Mouse (Mus musculus) testis, adult 2 months (tissue): ENCODE measurements around the gene Gfy. TPM values are rescaled to one million over a fixed set of nuclear protein-coding genes. Genes with fewer than 3 reads are reported as not detected.
A peak's percentile ranks its signal among the peaks of the same experiment; 100 is the strongest.

ENCODE experiments used
- H3K27ac ChIP-seq: fragments of 200-500 bp; 2 replicates; pipeline ENCODE4 v1.5.1; 2012; ENCODE audit warnings: low read depth, low read length; ENCODE audit not compliant: control insufficient read depth, insufficient read depth
- H3K27me3 ChIP-seq: fragments of 200-500 bp; 2 replicates; pipeline ENCODE4 v1.6.1; 2012; ENCODE audit warnings: mild to moderate bottlenecking, low read length, moderate library complexity; ENCODE audit not compliant: control insufficient read depth, insufficient read depth
- H3K36me3 ChIP-seq: fragments of 200-500 bp; 2 replicates; pipeline ENCODE4 v1.6.1; 2012; ENCODE audit warnings: mild to moderate bottlenecking, low read length; ENCODE audit not compliant: control insufficient read depth, insufficient read depth
- H3K4me1 ChIP-seq: fragments of 200-500 bp; 2 replicates; pipeline ENCODE4 v1.6.1; 2012; ENCODE audit warnings: low read length; ENCODE audit not compliant: control insufficient read depth, insufficient read depth
- H3K4me3 ChIP-seq: fragments of 200-500 bp; 2 replicates; pipeline ENCODE4 v1.5.1; 2012; ENCODE audit warnings: low read depth, mild to moderate bottlenecking, low read length, moderate library complexity, mixed read lengths; ENCODE audit not compliant: control insufficient read depth
- CTCF ChIP-seq: fragments of 200-500 bp; IDR thresholded peaks from 2 replicates; pipeline ENCODE4 v1.5.1; 2012; ENCODE audit warnings: low read depth, mild to moderate bottlenecking, inconsistent platforms, low read length, moderate library complexity; ENCODE audit not compliant: control insufficient read depth, insufficient read depth, insufficient replicate concordance
- POLR2A ChIP-seq: fragments of 200-500 bp; IDR thresholded peaks from 2 replicates; pipeline ENCODE4 v1.6.1; 2012; ENCODE audit warnings: low read depth, mild to moderate bottlenecking, inconsistent platforms, low read length, moderate library complexity; ENCODE audit not compliant: control insufficient read depth
- polyA plus RNA-seq: library from polyadenylated mRNA; depleted of rRNA; stranded (reverse); fragments of >200 nt; gene quantifications from 2 replicates; pipeline ENCODE4 v1.2.3, GENCODE M21; 2012

Gfy gene
- polyA plus RNA-seq, 1 experiment, result 5.4 TPM

GRCm38 (mm10) chr7:45133446-45134159 is 45.8 kb downstream of the Gfy start:
- H3K27ac ChIP-seq, result no peak overlapping the region
- no peak overlapping the region for H3K4me3 ChIP-seq
- H3K4me1 ChIP-seq, result peaks cover 15% of the 10 kb centered on the region
- TF ChIP-seq POLR2A, result no peak
- no peak for TF ChIP-seq CTCF
- no peaks in the 10 kb centered on the region for H3K36me3 ChIP-seq
- H3K27me3 ChIP-seq, result no peaks in the 10 kb centered on the region

GRCm38 (mm10) chr7:45131850-45132249 is 47.5 kb downstream of the Gfy start:
- Histone ChIP-seq H3K36me3 (no peaks in the 10 kb centered on the region), H3K4me3 (no peak overlapping the region), H3K27ac (no peak overlapping the region)

GRCm38 (mm10) chr7:45129776-45130512 is 49.4 kb downstream of the Gfy start:
- Histone ChIP-seq H3K4me1 (peaks cover 20% of the 10 kb centered on the region), H3K27ac (peak overlapping the region; percentile 95), H3K4me3 (peak overlapping the region; percentile 89), H3K36me3 (no peaks in the 10 kb centered on the region), H3K27me3 (no peaks in the 10 kb centered on the region)
- TF ChIP-seq POLR2A, result no peak
- TF ChIP-seq CTCF, result no peak

More at GRCm38 (mm10) chr7:45131850-45132249, 47.5 kb downstream of the Gfy start:
- TF ChIP-seq POLR2A, result no peak
- no peak for TF ChIP-seq CTCF
- Histone ChIP-seq H3K4me1 (peaks cover 20% of the 10 kb centered on the region), H3K27me3 (no peaks in the 10 kb centered on the region)

- Histone ChIP-seq H3K36me3 (no peaks in the 10 kb centered on the region), H3K27ac (peak overlapping the region; percentile 95), H3K27me3 (no peaks in the 10 kb centered on the region), H3K4me1 (peaks cover 14% of the 10 kb centered on the region), H3K4me3 (peak overlapping the region; percentile 89)
- TF ChIP-seq POLR2A, result no peak; the same call in 1 of the 2 replicates
- TF ChIP-seq CTCF, result no peak
These were observed 50.1 kb downstream of the Gfy start for GRCm38 (mm10) chr7:45129318-45129717.

DNA sequence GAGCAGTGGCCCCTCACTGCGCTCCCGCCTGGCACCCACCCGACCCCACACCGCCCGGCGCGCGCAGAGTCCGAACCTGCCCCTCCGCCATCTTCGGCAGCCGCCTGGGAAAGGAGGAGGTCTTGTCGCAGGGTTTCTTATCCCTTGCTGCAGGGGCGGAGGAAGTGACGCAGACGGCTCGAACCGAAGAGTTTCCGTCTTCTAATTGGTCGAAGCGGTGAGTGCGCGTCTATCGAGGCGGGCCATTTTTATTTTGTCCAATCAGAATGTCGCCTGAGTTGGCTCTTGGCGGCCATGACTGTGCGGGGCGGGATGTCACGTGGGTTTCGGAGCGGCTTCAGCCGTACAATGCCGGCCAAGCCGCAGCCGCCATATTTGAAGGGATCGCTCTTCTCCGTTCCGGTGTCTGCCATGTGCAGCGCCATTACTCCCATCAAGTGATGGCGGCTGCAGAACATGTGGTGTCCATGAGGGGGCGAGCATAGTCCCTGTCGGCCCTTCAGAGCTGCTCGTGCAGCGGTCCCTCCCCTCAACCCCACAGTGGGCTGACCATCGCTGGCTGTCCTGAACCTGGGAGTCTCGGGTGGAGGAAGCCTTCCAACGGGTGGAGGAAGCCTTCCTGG is 50.6 kb downstream of the Gfy start, which contains the start of gene Rpl13a:
Gene Rpl13a (minus strand): TSS at position 138 of the 623 bp plus-strand sequence.
- Histone ChIP-seq H3K36me3 (no peaks in the 10 kb centered on the region), H3K27me3 (no peaks in the 10 kb centered on the region), H3K27ac (peak within 1 kb of the TSS; percentile 96), H3K4me1 (peaks cover 12% of the 10 kb centered on the region), H3K4me3 (peak within 1 kb of the TSS; percentile 89)
- peak; percentile 66; the same call in 1 of the 2 replicates for TF ChIP-seq CTCF
- TF ChIP-seq POLR2A, result peak; percentile 94

DNA sequence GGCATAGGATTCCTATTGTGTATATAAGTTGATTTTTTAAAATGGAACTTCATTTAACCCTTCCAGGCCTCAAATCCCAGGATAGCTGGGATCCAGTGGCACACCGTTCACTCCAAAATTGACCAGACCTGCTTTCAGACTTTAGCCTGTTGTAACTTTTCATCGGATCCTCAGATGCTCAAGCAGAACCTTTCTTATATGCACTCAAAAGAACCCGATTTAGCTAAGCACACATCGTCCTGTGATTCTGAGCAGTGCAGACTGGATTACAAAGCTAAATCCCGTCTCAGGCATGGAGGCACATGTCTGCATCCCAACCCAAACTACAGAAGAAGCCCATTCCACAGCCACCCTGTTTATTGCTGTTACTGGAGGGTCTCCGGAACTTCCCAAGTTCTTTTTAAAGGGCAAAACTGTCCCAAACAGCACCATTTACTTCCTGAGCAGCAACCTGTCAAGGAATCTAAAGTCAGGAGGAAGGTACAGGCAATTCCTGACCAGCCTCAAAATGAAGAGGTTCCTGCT is 51.6 kb downstream of the Gfy start:
- Histone ChIP-seq H3K27me3 (no peaks in the 10 kb centered on the region), H3K4me3 (peak overlapping the region; percentile 89), H3K4me1 (peaks cover 20% of the 10 kb centered on the region), H3K27ac (peak overlapping the region; percentile 96), H3K36me3 (no peaks in the 10 kb centered on the region)
- no peak for TF ChIP-seq CTCF
- TF ChIP-seq POLR2A, result no peak
